Mouse (Mus musculus): ENCODE data around the gene Lrrc3. TPM values are rescaled to one million over a fixed set of nuclear protein-coding genes. Genes with fewer than 3 reads are reported as not detected.

Gene Lrrc3
- polyA plus RNA-seq, 1 experiment: 0.01 TPM

DNA sequence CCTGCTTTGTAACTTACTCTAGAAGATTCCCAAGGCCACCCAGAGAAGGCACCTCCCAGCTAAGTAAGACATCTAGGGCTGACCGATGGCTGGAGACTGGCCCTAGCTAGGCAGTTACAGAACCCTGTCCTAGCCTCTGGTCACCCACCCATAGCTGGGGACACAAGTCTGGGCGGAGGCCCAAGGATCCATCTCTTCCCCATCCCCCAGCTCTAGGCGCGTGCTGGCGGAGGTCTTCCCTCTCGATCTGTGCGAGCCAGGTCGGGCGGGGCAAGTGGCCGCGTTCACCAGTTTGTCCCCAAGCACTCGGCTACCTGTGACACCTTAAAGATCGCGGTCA, 495 bp downstream of the Lrrc3 start:
- H3K36me3 ChIP-seq (ENCODE audit: control insufficient read depth, insufficient read depth): no peaks in the 10 kb centered on the region
- no peak overlapping the region for H3K4me3 ChIP-seq (ENCODE audit: insufficient read depth, poor library complexity, severe bottlenecking)
- no peaks in the 10 kb centered on the region for H3K79me3 ChIP-seq (ENCODE audit: low read depth)
- no peaks in the 10 kb centered on the region for H3K79me2 ChIP-seq (ENCODE audit: control insufficient read depth, insufficient read depth)
- H3ac ChIP-seq (ENCODE audit: control insufficient read depth, insufficient read length, low read depth): no peak overlapping the region
- TF ChIP-seq MAX (IDR thresholded peaks at IDR 0.05) (no peak), MYOD1 (IDR thresholded peaks at IDR 0.05; ENCODE audit: control insufficient read depth, insufficient read length, low read depth) (no peak), FOSL1 (IDR thresholded peaks at IDR 0.05; ENCODE audit: insufficient read depth, low read length, poor library complexity, severe bottlenecking) (no peak), MYOG (IDR thresholded peaks at IDR 0.05; ENCODE audit: control insufficient read depth, extremely low read depth, insufficient read length) (no peak), USF1 (IDR thresholded peaks at IDR 0.05; ENCODE audit: low read depth) (no peak), CEBPB (IDR thresholded peaks at IDR 0.05; ENCODE audit: low read depth) (no peak), CTCF (IDR thresholded peaks at IDR 0.05; ENCODE audit: control insufficient read depth, insufficient read depth, insufficient read length) (no peak)
- peaks cover 52% of the 10 kb centered on the region for H3K27me3 ChIP-seq (ENCODE audit: control insufficient read depth, insufficient read depth, insufficient read length)

DNA sequence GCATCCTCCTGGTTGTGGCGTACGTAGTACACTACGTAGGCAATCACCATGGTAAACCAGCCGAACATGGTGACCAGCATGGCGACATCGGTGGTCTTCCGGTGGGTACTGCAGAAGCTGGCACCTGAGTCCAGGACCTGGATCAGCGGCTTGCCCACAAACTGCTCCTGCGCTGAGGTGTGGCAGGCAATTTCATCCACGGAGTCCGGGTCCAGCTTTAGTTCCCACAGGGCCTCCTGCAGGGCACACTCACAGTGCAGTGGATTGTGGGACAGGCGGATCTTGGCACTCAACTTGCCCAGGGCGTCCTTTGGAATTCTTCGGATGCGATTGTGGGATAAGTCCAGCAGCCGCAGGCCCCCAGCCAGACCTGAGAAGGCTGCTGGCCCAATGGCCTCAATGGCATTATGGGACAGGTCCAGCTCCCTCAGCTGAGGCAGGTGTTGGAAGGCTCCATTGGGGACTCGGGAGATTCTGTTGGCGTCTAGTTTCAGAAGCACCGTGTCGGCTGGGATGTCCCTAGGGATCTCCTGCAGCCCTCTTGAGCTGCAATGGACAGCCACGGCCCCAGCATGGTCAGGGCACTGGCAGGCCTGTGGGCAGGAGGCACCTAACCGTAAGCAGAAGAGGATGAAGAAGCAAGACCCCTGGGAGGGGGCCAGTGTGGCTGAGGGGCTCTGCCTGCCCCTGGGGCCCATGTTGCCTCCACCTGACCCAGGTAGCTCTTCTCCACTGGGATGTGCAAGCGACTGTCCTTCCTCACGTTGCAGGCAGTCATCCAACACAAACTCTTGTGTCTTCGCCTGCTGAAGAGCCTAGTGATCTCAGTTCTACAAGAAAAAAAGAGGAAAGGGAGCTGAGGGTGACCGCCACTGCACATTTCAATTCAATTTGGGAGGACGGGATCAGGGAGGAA, 1.2 kb downstream of the Lrrc3 start:
- no peaks in the 10 kb centered on the region for H3K79me2 ChIP-seq (ENCODE audit: control insufficient read depth, insufficient read depth)
- peaks cover 58% of the 10 kb centered on the region for H3K27me3 ChIP-seq (ENCODE audit: control insufficient read depth, insufficient read depth, insufficient read length)
- H3K79me3 ChIP-seq (ENCODE audit: low read depth): no peaks in the 10 kb centered on the region
- no peak overlapping the region for H3ac ChIP-seq (ENCODE audit: control insufficient read depth, insufficient read length, low read depth)
- H3K4me3 ChIP-seq (ENCODE audit: insufficient read depth, poor library complexity, severe bottlenecking): no peak overlapping the region
- TF ChIP-seq CEBPB (IDR thresholded peaks at IDR 0.05; ENCODE audit: low read depth) (no peak), USF1 (IDR thresholded peaks at IDR 0.05; ENCODE audit: low read depth) (no peak)
- no peaks in the 10 kb centered on the region for H3K36me3 ChIP-seq (ENCODE audit: control insufficient read depth, insufficient read depth)

DNA sequence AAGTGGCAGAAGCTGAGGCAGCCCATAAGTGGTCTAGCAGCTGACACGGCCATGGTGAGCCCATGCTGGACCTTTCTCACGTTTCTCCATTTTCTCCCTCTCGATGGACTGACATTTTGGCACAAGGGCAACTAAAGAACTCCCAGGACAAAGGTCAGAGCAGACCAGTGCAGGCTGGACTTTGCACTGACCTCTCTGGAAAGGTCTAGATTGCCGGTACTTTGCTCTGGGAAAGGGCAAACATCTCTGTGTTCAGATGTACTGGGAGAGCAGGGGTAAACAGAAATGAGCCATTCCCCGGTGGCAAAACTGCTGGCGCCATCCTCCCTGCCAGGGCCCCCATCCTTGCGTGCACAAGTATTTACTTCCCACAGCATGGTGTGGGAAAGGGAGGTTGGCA, 2.2 kb downstream of the Lrrc3 start:
- TF ChIP-seq USF1 (IDR thresholded peaks at IDR 0.05; ENCODE audit: low read depth) (no peak), MYOD1 (IDR thresholded peaks at IDR 0.05; ENCODE audit: control insufficient read depth, insufficient read length, low read depth) (no peak), CTCF (IDR thresholded peaks at IDR 0.05; ENCODE audit: control insufficient read depth, insufficient read depth, insufficient read length) (no peak), CEBPB (IDR thresholded peaks at IDR 0.05; ENCODE audit: low read depth) (no peak), MAX (IDR thresholded peaks at IDR 0.05) (no peak), FOSL1 (IDR thresholded peaks at IDR 0.05; ENCODE audit: insufficient read depth, low read length, poor library complexity, severe bottlenecking) (no peak)
- no peak overlapping the region for H3K4me3 ChIP-seq (ENCODE audit: insufficient read depth, poor library complexity, severe bottlenecking)
- no peaks in the 10 kb centered on the region for H3K79me3 ChIP-seq (ENCODE audit: low read depth)
- H3K36me3 ChIP-seq (ENCODE audit: control insufficient read depth, insufficient read depth): no peaks in the 10 kb centered on the region
- no peaks in the 10 kb centered on the region for H3K79me2 ChIP-seq (ENCODE audit: control insufficient read depth, insufficient read depth)
- peaks cover 66% of the 10 kb centered on the region for H3K27me3 ChIP-seq (ENCODE audit: control insufficient read depth, insufficient read depth, insufficient read length)
- H3ac ChIP-seq (ENCODE audit: control insufficient read depth, insufficient read length, low read depth): no peak overlapping the region

DNA sequence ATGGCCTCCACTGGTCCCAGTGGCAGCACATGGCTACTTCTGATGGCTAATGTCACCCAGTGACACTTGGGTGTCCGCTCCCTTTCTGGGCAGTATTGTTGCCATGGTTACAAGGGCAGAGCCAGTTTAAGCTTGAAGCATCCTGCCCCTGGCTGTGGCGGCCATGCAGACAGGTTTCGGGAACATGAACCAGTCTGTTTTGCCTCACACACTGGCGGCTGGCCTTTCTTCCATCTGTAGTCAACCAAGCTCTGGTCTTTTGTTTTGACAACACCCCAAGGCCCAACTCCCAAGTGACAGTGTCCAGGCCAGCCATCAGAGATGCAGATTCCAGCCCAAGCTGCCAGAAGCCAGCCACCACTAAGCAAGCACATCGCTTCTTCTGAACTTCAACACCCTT, 6.8 kb downstream of the Lrrc3 start:
- TF ChIP-seq MYOD1 (IDR thresholded peaks at IDR 0.05; ENCODE audit: control insufficient read depth, insufficient read length, low read depth) (no peak), MAX (IDR thresholded peaks at IDR 0.05) (no peak), CEBPB (IDR thresholded peaks at IDR 0.05; ENCODE audit: low read depth) (no peak), CTCF (IDR thresholded peaks at IDR 0.05; ENCODE audit: control insufficient read depth, insufficient read depth, insufficient read length) (no peak), MYOG (IDR thresholded peaks at IDR 0.05; ENCODE audit: control insufficient read depth, extremely low read depth, insufficient read length) (no peak), USF1 (IDR thresholded peaks at IDR 0.05; ENCODE audit: low read depth) (no peak), FOSL1 (IDR thresholded peaks at IDR 0.05; ENCODE audit: insufficient read depth, low read length, poor library complexity, severe bottlenecking) (no peak)
- H3K79me2 ChIP-seq (ENCODE audit: control insufficient read depth, insufficient read depth): no peaks in the 10 kb centered on the region
- H3K79me3 ChIP-seq (ENCODE audit: low read depth): no peaks in the 10 kb centered on the region
- H3K4me3 ChIP-seq (ENCODE audit: insufficient read depth, poor library complexity, severe bottlenecking): no peak overlapping the region
- no peaks in the 10 kb centered on the region for H3K36me3 ChIP-seq (ENCODE audit: control insufficient read depth, insufficient read depth)
- no peak overlapping the region for H3ac ChIP-seq (ENCODE audit: control insufficient read depth, insufficient read length, low read depth)
- H3K27me3 ChIP-seq (ENCODE audit: control insufficient read depth, insufficient read depth, insufficient read length): peaks cover 67% of the 10 kb centered on the region

DNA sequence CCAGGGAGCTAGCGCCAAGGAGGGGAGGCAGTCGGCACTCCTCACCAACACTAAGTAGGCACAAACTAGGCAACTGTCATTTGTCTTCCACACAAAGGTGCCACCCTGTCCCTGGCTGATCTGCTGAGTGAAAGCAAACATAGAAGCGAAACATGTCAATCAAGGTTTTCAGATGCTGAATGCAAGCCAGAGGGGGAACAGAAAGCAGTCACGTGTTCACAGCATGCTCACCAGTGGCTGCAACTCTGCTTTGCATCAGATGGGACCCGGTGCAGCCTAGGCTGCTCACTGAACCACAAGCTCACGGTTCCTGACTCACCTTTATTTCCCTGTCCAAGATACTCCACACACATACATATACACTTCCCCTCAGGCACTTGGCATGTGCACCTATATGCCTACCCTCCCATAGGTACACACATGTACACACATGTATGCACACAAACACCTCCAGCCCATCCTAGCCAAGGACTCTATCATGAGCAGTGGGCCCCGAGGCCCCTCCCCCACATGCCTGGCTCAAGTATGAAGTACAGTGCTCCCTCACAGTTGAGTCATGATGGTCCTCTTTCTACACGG, 11.3 kb downstream of the Lrrc3 start:
- Histone ChIP-seq H3K27me3 (ENCODE audit: control insufficient read depth, insufficient read depth, insufficient read length) (peaks cover 32% of the 10 kb centered on the region), H3K79me2 (ENCODE audit: control insufficient read depth, insufficient read depth) (no peaks in the 10 kb centered on the region), H3K79me3 (ENCODE audit: low read depth) (no peaks in the 10 kb centered on the region), H3ac (ENCODE audit: control insufficient read depth, insufficient read length, low read depth) (no peak overlapping the region), H3K4me3 (ENCODE audit: insufficient read depth, poor library complexity, severe bottlenecking) (no peak overlapping the region), H3K36me3 (ENCODE audit: control insufficient read depth, insufficient read depth) (no peaks in the 10 kb centered on the region)
- TF ChIP-seq MYOG (IDR thresholded peaks at IDR 0.05; ENCODE audit: control insufficient read depth, extremely low read depth, insufficient read length) (no peak), USF1 (IDR thresholded peaks at IDR 0.05; ENCODE audit: low read depth) (no peak), MYOD1 (IDR thresholded peaks at IDR 0.05; ENCODE audit: control insufficient read depth, insufficient read length, low read depth) (no peak), FOSL1 (IDR thresholded peaks at IDR 0.05; ENCODE audit: insufficient read depth, low read length, poor library complexity, severe bottlenecking) (no peak), MAX (IDR thresholded peaks at IDR 0.05) (no peak), CTCF (IDR thresholded peaks at IDR 0.05; ENCODE audit: control insufficient read depth, insufficient read depth, insufficient read length) (no peak), CEBPB (IDR thresholded peaks at IDR 0.05; ENCODE audit: low read depth) (no peak)

Data from C2C12 (cell line).